Mouse (Mus musculus) neural tube, embryonic 11.5 days (tissue): ENCODE data around the gene Scel. TPM values are rescaled to one million over a fixed set of nuclear protein-coding genes. Genes with fewer than 3 reads are reported as not detected.

Experiments used
- ATAC-seq: fragments of 200-750 bp; cut with Nextera tagmentation; 2 replicates; pipeline ENCODE4 v1.8.0; 2017; ENCODE audit warnings: moderate number of reproducible peaks, mild to moderate bottlenecking, moderate TSS enrichment, moderate library complexity; ENCODE audit not compliant: insufficient read depth, low FRiP score, low TSS enrichment
- DNase-seq: peaks from one replicate; pipeline ENCODE4 v3.0.0-alpha.2; 2015; ENCODE audit warnings: low spot score
- H3K27ac ChIP-seq: fragments of 300-500 bp; sonication (generic); 2 replicates; pipeline ENCODE4 v1.5.1; 2014; ENCODE audit warnings: low read depth, mild to moderate bottlenecking, low read length
- H3K27me3 ChIP-seq: fragments of 300-500 bp; sonication (generic); 2 replicates; pipeline ENCODE4 v1.6.1; 2014; ENCODE audit warnings: mild to moderate bottlenecking, low read length, mixed read lengths; ENCODE audit not compliant: control insufficient read depth, insufficient read depth
- H3K36me3 ChIP-seq: fragments of 300-500 bp; sonication (generic); 2 replicates; pipeline ENCODE4 v1.6.1; 2014; ENCODE audit warnings: mild to moderate bottlenecking, low read length, moderate library complexity, mixed read lengths; ENCODE audit not compliant: control insufficient read depth, insufficient read depth
- H3K4me1 ChIP-seq: fragments of 300-500 bp; sonication (generic); 2 replicates; pipeline ENCODE4 v1.6.1; 2014; ENCODE audit warnings: low read length, mixed read lengths; ENCODE audit not compliant: control insufficient read depth, insufficient read depth
- H3K4me2 ChIP-seq: fragments of 300-500 bp; sonication (generic); 2 replicates; pipeline ENCODE4 v1.6.1; 2014; ENCODE audit warnings: low read depth, mild to moderate bottlenecking, moderate library complexity
- H3K4me3 ChIP-seq: fragments of 300-500 bp; sonication (generic); 2 replicates; pipeline ENCODE4 v1.5.1; 2014; ENCODE audit warnings: low read depth, low read length
- H3K9ac ChIP-seq: fragments of 300-500 bp; sonication (generic); 2 replicates; pipeline ENCODE4 v1.6.1; 2014; ENCODE audit warnings: mild to moderate bottlenecking, low read length
- H3K9me3 ChIP-seq: fragments of 300-500 bp; sonication (generic); 2 replicates; pipeline ENCODE4 v1.6.1; 2016; ENCODE audit warnings: low read length; ENCODE audit not compliant: control insufficient read depth
- WGBS: fragments of 180-500 bp; shearing (Covaris S2); extraction: QIAGEN DNeasy Blood & Tissue Kit; methylation state at CpG from one replicate; pipeline ENCODE4 v1.1.7; 2014; 5-methylcytosine and 5-hydroxymethylcytosine counted together
- polyA plus RNA-seq: library from polyadenylated mRNA; unstranded; fragments of >200 nt; fragmentation: Nextera tagmentation; extraction: Ambion mirVana; gene quantifications from 2 replicates; pipeline ENCODE4 v1.2.1, GENCODE M21; 2014

The Scel gene
- polyA plus RNA-seq, 1 experiment from 2014 or later: 0.36 TPM

- WGBS: 35% methylated on average over 1 of the region's 1 CpGs
- Histone ChIP-seq H3K4me2 (no peak overlapping the region), H3K9ac (no peak overlapping the region), H3K4me3 (no peak overlapping the region), H3K9me3 (no peaks in the 10 kb centered on the region), H3K27me3 (no peaks in the 10 kb centered on the region), H3K4me1 (no peaks in the 10 kb centered on the region), H3K27ac (no peak overlapping the region), H3K36me3 (no peaks in the 10 kb centered on the region)
- no peak for DNase-seq
- no peak for ATAC-seq
Observed at GRCm38 (mm10) chr14:103499060-103499459, 14.1 kb upstream of the Scel start.

- DNase-seq: no peak
- H3K9me3 ChIP-seq: no peaks in the 10 kb centered on the region
Observed at GRCm38 (mm10) chr14:103500309-103500708, 12.8 kb upstream of the Scel start.

DNA sequence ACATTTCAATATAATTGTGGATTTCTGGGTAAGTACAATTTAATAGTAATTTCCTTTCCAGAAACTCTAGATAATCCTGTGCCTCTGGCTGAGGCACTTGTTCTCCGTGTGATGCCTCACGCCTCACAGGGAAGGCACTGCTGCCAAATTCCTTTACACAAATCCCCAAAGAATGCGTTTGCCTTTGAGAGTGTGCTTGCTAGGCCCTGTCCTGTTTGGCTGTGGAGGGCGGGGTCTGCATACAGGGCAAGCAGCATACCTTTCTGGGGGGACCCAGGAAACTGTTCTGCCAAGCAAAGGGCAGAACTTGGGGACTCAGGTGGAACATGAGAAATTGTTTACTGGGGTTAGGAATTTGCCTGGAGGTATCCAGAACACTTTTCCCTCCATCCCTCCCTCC, 12.2 kb upstream of the Scel start:
- H3K4me1 ChIP-seq: no peaks in the 10 kb centered on the region
- H3K9me3 ChIP-seq: no peaks in the 10 kb centered on the region
- no peak overlapping the region for H3K9ac ChIP-seq
- no peak for DNase-seq
- no peak overlapping the region for H3K4me3 ChIP-seq
- no peak overlapping the region for H3K27ac ChIP-seq
- ATAC-seq: no peak
- WGBS: 39% methylated on average over 4 of the region's 4 CpGs
- H3K36me3 ChIP-seq: no peaks in the 10 kb centered on the region
- H3K4me2 ChIP-seq: no peak overlapping the region
- H3K27me3 ChIP-seq: no peaks in the 10 kb centered on the region

More at GRCm38 (mm10) chr14:103500309-103500708, 12.8 kb upstream of the Scel start:
- H3K4me3 ChIP-seq: no peak overlapping the region
- no peak overlapping the region for H3K4me2 ChIP-seq
- H3K9ac ChIP-seq: no peak overlapping the region
- no peaks in the 10 kb centered on the region for H3K36me3 ChIP-seq
- WGBS: 47% methylated on average over 7 of the region's 7 CpGs
- H3K27me3 ChIP-seq: no peaks in the 10 kb centered on the region
- H3K4me1 ChIP-seq: no peaks in the 10 kb centered on the region
- H3K27ac ChIP-seq: no peak overlapping the region
- no peak for ATAC-seq

GRCm38 (mm10) chr14:103504514-103504913, 8.6 kb upstream of the Scel start:
- Histone ChIP-seq H3K9me3 (no peaks in the 10 kb centered on the region), H3K27ac (no peak overlapping the region), H3K9ac (no peak overlapping the region), H3K4me1 (no peaks in the 10 kb centered on the region), H3K36me3 (no peaks in the 10 kb centered on the region), H3K4me3 (no peak overlapping the region), H3K4me2 (no peak overlapping the region), H3K27me3 (no peaks in the 10 kb centered on the region)
- WGBS: 78% methylated on average over 7 of the region's 7 CpGs
- ATAC-seq: no peak
- DNase-seq: no peak

DNA sequence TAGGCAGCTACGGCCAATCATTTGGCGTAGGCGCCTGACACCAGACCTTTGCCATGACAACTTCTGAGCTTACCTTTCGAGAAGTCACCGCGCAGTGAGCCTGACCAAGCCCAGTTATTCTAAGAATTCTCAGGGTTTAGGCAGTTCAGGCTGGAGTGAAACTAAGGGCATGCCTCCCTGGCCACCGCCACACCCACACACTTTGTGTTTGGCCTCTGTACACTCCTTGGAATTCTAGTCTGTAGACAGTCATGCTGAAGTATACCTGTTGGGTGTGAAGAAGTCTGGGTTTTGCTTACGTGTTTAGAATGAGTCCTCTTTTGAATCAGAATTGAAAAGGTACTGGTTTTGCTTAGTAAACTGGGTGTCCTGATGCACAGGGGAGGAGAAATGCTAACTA, 3.6 kb upstream of the Scel start:
- H3K9me3 ChIP-seq: no peaks in the 10 kb centered on the region
- DNase-seq (no peak), ATAC-seq (no peak)
- H3K4me1 ChIP-seq: no peaks in the 10 kb centered on the region
- H3K36me3 ChIP-seq: no peaks in the 10 kb centered on the region
- H3K4me2 ChIP-seq: no peak overlapping the region
- H3K27ac ChIP-seq: no peak overlapping the region
- H3K4me3 ChIP-seq: no peak overlapping the region
- no peaks in the 10 kb centered on the region for H3K27me3 ChIP-seq
- 96% methylated on average over 8 of the region's 8 CpGs for WGBS
- no peak overlapping the region for H3K9ac ChIP-seq

DNA sequence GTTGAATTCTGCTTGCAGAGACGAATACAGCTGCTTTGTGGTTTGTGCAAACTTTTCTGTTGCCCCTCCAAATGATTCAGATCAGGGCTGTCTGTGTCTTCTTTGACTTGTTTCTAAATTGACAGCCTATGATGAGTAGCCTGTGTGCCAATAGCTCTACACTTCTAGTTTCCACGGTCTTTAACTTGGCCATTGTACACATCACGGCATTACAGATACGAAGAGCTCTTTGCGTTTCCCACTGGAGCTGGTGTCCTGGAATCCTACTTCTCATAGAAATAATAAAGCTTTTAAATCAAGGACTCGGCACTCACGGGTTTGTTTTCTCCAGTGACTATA, 300 bp downstream of the Scel start:
- Histone ChIP-seq H3K9me3 (no peaks in the 10 kb centered on the region), H3K4me2 (no peak overlapping the region), H3K27ac (no peak overlapping the region), H3K9ac (no peak overlapping the region), H3K27me3 (no peaks in the 10 kb centered on the region), H3K4me1 (no peaks in the 10 kb centered on the region), H3K4me3 (no peak overlapping the region), H3K36me3 (no peaks in the 10 kb centered on the region)
- DNase-seq: no peak
- 70% methylated on average over 7 of the region's 7 CpGs for WGBS
- ATAC-seq: no peak

GRCm38 (mm10) chr14:103515419-103515818, 2.3 kb downstream of the Scel start:
- no peak overlapping the region for H3K9ac ChIP-seq
- no peaks in the 10 kb centered on the region for H3K4me1 ChIP-seq
- H3K4me2 ChIP-seq: no peak overlapping the region
- no peaks in the 10 kb centered on the region for H3K27me3 ChIP-seq
- WGBS: 91% methylated on average over 8 of the region's 8 CpGs
- no peak overlapping the region for H3K27ac ChIP-seq
- ATAC-seq: no peak
- no peak overlapping the region for H3K4me3 ChIP-seq
- no peaks in the 10 kb centered on the region for H3K36me3 ChIP-seq
- no peaks in the 10 kb centered on the region for H3K9me3 ChIP-seq
- no peak for DNase-seq

DNA sequence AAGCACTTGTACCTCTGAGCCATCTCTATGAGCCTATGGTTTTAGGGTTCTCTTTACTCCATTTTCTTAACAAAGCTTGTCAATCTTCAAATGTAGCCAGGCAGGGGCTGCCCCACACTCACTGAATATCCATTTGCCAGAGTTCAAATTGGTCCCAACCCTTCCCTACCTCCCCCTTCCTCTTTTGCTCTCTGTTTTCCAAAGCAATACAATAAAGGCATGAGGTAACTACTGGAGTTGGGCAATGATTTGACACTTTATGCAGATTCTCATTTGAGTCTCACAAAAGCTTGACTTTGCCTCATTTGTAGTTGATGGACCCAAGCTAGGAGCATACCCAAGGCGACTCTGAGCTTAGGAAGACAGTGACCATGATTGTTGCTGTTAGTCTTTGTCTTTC, 13.1 kb downstream of the Scel start:
- Histone ChIP-seq H3K27ac (no peak overlapping the region), H3K4me2 (no peak overlapping the region)
- ATAC-seq: no peak

GRCm38 (mm10) chr14:103529733-103530367, 16.7 kb downstream of the Scel start:
- 43% methylated on average over 13 of the region's 13 CpGs for WGBS
- H3K4me3 ChIP-seq: no peak overlapping the region
- H3K36me3 ChIP-seq: no peaks in the 10 kb centered on the region
- no peak overlapping the region for H3K4me2 ChIP-seq
- DNase-seq (peak; percentile 36), ATAC-seq (no peak)
- no peak overlapping the region for H3K9ac ChIP-seq
- no peaks in the 10 kb centered on the region; the same call in 1 of the 2 replicates for H3K4me1 ChIP-seq
- H3K27ac ChIP-seq: no peak overlapping the region
- H3K27me3 ChIP-seq: no peaks in the 10 kb centered on the region
- no peaks in the 10 kb centered on the region for H3K9me3 ChIP-seq

More for the DNA sequence above, 13.1 kb downstream of the Scel start:
- H3K9me3 ChIP-seq: no peaks in the 10 kb centered on the region
- no peak for DNase-seq
- WGBS: 79% methylated on average over 1 of the region's 1 CpGs
- H3K36me3 ChIP-seq: no peaks in the 10 kb centered on the region
- no peaks in the 10 kb centered on the region for H3K27me3 ChIP-seq
- no peaks in the 10 kb centered on the region; the same call in 1 of the 2 replicates for H3K4me1 ChIP-seq
- no peak overlapping the region for H3K4me3 ChIP-seq
- H3K9ac ChIP-seq: no peak overlapping the region
